Mouse (Mus musculus) monocyte, adult 2 months (primary cell): Measurements from ENCODE around the gene Ndc1.
A peak's percentile ranks its signal among the peaks of the same experiment; 100 is the strongest.
"Not testable (repeated sequence)": the region's sequence is repeated elsewhere in the genome, so short reads cannot be mapped to it uniquely, and the experiment has no call there.

Source experiments
- DNase-seq, 2 experiments: peaks; one replicate each; pipeline ENCODE4 v3.0.0; 2022; ENCODE audit warnings: low spot score in 2 of 2, low read depth in 1 of 2

The Ndc1 gene

DNA sequence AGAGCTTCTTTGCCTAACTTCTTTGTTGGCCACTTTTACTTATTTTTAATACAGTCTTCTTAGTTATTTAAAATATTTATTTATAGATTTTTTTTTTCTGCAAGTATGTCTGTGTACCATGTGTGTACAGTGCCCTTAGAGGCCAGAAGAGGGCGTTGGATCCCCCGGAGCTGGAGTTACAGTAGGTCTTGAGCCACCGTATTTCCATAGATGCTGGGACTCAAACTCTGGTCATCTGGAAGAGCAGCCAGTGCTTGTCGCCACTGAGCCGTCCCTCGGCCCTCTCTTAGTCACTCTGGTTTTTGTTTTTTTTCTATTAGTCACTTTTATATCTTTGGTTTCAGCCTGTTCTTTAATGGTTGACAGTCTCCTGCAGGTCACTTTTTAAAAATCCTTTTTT lies 4.0 kb upstream of the Ndc1 start:
- no peak for DNase-seq

DNA sequence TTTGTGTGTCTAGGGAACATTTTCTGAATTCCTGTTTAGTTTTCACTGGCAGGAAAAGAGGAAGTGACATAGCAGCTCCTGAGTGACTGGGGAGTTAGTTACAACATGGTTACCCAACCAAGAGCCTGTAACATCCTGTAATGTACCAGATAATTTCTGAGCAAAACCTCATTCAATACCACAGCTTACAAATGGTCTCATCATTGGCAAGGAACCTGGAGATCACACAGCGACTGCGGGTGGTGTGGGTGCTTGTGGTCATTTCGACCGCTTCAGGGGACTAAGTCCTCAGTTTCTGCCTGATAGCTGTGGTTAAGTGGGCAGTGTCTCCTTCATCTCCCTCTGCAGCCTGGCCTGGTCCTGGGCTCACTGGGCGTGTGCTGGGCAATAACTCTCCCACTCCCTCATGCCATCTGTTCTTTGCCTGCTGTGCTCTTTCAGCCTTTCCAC lies 3.4 kb upstream of the Ndc1 start:
- DNase-seq, result peak in 1 of 2 experiments; percentile 16

- DNase-seq, result not testable (repeated sequence)
These were observed 1.2 kb upstream of the Ndc1 start for GRCm38 (mm10) chr4:107366408-107366807.

DNA sequence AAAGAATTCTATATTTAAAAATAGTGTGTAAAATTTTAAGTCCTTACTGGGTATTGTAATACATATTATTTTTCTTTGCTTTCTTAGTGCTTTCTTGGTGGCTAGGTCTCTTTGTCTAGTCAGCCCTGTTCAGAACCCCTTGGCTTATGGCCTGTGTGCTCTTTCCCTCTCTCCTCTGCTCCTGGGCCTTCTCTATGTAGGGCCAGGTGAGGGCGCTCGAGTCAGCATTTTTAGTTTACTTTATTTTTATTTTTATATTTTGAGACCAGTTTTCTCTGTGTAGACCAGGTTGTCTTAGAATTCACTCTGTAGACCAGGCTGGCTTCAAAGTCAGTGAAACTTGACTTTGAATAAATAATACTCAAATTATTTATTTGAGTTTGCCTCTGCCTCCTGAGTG lies 4.7 kb downstream of the Ndc1 start:
- no peak for DNase-seq

DNA sequence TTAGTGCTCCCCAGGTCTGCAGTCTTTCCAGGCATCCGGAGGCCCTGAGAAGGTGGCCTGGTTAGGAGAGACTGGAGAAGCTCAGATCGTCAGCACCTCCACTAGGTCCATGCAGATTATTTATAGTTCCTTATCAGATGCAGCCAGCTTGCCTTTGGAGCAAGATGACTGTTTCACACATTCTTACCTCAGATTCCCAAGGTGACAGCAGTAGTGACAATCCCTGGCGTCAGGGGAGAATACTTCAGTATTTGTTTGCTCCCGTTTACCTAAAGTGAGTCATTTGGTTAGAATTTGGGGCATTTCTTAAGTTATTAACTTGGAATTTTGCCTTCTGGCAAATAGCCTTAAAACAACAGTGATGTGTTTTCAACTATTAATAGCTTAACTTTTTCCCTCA lies 7.1 kb downstream of the Ndc1 start:
- DNase-seq, result no peak

GRCm38 (mm10) chr4:107378954-107379353 lies 11.4 kb downstream of the Ndc1 start:
- no peak for DNase-seq

GRCm38 (mm10) chr4:107380871-107381270 lies 13.3 kb downstream of the Ndc1 start:
- DNase-seq, result no peak

GRCm38 (mm10) chr4:107387038-107387437 lies 19.5 kb downstream of the Ndc1 start:
- no peak for DNase-seq

DNA sequence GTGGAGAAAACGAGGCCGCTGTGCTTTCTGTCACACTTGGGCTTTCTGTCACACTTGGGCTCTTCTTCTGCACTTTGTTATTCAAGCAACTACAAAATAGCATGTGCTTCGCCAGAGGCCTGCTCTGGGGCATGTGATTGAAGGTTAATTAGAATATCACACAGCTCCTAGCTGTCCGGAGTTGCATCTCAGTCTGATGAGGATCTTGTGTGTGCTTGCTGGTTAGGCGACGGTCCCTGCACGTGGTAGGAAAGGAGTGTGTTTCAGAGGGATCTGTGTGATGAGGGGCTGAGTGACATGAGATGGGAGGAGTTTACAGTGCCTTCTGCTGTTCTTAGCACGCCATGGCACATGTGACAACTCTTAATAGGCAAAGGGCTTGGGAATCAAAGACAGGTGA lies 19.9 kb downstream of the Ndc1 start:
- no peak for DNase-seq

GRCm38 (mm10) chr4:107388291-107388690 lies 20.7 kb downstream of the Ndc1 start:
- no peak for DNase-seq

- DNase-seq, result no peak
These were observed 21.8 kb downstream of the Ndc1 start for GRCm38 (mm10) chr4:107389345-107389744.

DNA sequence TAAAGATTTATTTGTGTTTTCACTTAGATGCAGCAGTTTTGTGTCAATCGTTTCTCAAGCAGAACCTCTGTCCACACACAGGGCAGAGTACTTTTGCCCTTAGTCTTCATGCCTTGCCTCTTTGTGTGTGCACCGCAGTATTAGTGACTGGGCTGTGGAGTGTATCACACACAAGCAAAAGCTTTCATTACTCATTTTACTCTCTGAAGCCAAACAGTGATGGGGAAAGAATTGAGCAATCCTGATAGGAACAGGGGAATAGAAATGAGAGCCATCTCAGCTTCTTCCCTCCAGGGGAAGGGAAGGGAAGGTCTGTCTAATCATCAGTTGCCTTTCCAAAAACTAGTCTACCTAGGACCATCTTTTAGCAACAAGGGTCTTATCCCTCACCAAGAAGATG lies 26.2 kb downstream of the Ndc1 start:
- DNase-seq, result no peak

DNA sequence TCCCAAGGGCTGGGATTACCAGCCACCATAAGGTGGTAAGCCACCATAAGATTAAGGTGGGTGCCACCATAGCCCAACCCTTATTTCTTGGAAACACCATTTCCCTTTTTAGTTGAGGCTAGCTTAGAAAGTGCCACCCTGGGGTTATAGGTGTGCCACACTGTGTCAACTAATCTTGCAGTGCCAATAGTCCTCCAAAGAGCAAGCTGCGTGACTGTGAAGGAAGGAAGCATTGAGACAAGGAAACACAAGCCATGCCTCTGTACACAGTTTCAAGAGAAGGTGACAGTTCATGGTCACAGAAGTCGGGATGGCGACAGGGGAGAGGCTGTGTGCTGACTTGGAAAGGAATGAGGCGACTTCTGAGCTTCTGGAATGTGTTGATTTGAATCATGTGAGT lies 52.6 kb downstream of the Ndc1 start:
- no peak for DNase-seq

DNA sequence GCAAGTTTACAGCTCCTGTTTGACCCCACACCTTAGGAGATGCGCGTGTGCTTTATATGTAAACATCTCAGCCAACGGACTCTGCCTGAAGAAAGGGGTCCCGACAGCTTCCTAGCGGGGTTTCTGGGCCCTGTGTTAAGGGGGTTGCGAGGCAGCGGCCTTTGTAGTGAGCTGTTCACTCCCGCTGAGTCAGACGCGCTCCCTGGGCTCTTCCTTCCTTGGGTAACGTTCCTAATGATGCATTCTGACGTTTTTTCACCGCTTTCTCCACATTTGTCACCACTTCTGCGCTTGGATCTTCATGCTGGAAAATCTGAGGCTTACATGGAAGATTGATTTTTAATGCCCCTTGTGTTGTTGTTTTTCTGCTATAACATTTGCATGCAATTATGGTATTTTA lies 54.1 kb downstream of the Ndc1 start:
- no peak for DNase-seq

DNA sequence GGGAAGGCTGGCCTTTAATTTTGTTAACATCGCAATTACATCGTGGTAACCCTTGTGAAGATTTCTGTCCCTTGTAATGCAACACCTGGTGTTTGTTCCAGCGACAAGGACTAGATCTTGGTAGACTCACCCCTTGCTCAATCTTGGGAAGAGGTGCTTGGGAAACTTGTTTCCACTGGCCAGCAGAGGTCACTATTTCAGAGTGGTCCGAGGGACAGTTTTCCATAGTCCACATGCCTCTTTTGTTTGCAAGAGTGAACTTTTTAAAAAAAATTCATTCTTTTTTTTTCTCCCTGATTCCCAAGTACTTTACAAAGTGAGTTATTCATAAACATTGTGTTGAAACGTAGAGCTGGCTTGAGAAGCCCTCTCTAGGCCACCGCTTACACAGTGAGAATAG lies 54.6 kb downstream of the Ndc1 start:
- DNase-seq, result no peak

- no peak for DNase-seq
These were observed 58.0 kb downstream of the Ndc1 start for GRCm38 (mm10) chr4:107425616-107426015.

GRCm38 (mm10) chr4:107426631-107427030 lies 59.0 kb downstream of the Ndc1 start:
- DNase-seq, result no peak

DNA sequence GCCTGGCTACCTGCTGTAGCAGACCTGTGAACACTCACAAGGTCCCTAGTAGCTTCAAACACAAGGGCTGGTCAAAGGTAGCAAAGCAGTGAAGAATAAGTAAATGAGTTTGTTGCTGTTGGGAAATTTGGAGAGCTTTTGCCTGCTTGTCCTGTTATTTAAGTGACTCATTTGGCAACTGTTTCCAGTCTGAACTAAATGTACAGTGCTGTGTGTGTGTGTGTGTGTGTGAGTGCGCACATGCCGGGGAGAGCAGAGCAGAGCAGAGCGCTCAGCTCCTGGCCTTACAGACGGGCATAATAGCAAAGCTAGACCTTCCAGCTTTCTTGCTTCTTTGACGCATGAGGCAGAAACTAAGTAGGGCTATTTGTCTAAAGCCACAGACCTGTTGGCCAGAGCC lies 65.1 kb downstream of the Ndc1 start:
- DNase-seq, result no peak

GRCm38 (mm10) chr4:107433998-107434355 lies 66.4 kb downstream of the Ndc1 start:
- DNase-seq, result no peak

DNA sequence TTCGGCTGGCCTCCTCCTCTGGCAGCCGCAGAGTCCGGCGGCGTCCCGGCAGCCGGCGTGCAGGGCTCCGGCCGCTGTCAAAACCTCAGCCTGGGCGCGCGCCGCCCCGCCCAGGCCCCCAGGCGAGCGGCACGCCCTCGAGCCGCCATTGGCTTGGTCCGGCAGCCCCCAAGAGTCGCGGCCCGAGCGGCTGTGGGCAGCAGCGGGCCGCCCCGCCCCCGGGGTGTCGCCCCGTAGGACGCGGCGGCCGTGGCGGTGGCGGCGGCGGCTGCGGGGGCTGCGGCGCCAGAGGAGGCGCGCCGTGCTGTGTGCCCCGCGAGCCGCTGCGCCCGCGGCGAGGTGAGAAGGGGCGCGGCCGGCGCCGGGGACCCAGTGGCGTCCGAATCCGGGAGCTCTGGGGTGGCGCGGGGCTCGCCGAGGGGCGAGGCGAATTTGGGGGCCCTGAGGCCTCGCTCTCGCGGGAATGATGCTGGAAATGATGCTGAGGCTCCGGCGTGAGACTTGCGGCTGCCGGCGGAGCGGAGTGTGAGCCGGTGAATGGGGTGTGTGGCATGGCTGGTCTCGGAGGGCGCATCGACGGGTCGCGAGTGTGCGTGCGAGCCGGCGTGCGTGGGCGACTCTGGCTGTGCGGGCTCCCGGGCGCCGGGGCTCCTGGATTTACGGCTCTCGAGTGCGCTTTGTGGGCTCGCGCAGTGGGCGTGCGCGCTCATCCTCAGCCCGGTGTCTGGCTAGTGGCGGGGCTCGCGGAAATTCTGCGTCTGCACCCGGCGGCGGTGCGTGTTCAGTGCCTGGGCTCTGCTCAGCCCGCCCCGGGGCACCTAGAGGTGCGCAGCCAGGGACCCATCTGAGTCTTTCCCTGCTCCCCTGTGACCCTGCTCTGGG lies 67.0 kb downstream of the Ndc1 start, which contains the start of gene Glis1:
Gene Glis1, plus strand, starts transcription at position 236 of the 882 bp plus-strand sequence.
- DNase-seq, result no peak

GRCm38 (mm10) chr4:107435238-107435946 lies 67.8 kb downstream of the Ndc1 start:
- no peak for DNase-seq

DNA sequence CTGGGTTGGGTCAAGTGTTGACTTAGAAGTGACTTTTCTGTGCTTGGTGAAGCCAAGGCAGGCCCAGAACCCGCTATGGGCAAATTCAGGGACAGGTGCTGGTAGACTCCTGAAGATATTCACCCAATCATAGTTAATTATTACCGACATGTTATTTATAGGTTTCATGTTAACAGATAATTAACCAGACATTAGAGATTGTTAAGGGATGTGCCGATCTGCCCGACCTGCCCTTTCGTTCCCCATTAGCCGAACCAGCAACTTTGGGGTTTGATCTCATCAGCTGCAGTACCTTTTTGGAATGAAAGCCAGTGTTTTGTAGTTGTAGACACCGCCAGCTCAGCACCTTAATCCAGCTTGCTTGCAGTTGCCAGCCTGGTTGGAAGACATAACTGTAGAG lies 68.9 kb downstream of the Ndc1 start:
- no peak for DNase-seq
